ENCODE assay signal across 17 mouse cellular contexts in genomic region chr12:55926276-55926973, GRCm38 (mm10).
A peak's percentile ranks its signal among the peaks of the same experiment; 100 is the strongest.
DNase-seq lines count a peak whose midpoint lies in the region; ATAC-seq and TF ChIP-seq lines count a peak whose summit lies in the region.
"Had no signal": no experiment of that assay in that cellular context is flagged by ENCODE, and none has a peak within 500 bp of the region (broad histone marks: within the 10 kb centered on the region; RNA-seq: fewer than 3 reads in every experiment).

No protein-coding gene starts in this region.

- ATAC-seq in hindbrain, postnatal 0 days: no peak
- no peak for ATAC-seq in hindbrain, embryonic 16.5 days
- ATAC-seq in forebrain, embryonic 14.5 days: peak; percentile 72
- no peak for ATAC-seq in midbrain, postnatal 0 days (ENCODE audit: low FRiP score)
- ATAC-seq: intestine, embryonic 15.5 days had no signal

- peak; percentile 31 for DNase-seq in hindbrain, postnatal 0 days (ENCODE audit: low spot score)
- DNase-seq in brain, embryonic 14.5 days (ENCODE audit: low read depth): peak; percentile 80
- peak; percentile 73 for DNase-seq in forebrain, embryonic 14.5 days (ENCODE audit: low spot score)
- DNase-seq in midbrain, postnatal 0 days (ENCODE audit: low spot score): peak; percentile 21
- no peak for DNase-seq in thymus, adult 18-20 months
- no peak for DNase-seq in heart, adult 8-10 months (ENCODE audit: low spot score)
- DNase-seq: adrenal gland, adult 8-10 months; cerebellum, adult 8-10 months; heart, adult 2 months; thymus, postnatal 4 days had no signal

- no peaks in the 10 kb centered on the region for H3K9me3 ChIP-seq in hindbrain, postnatal 0 days (ENCODE audit: low read length)
- no peaks in the 10 kb centered on the region for H3K9me3 ChIP-seq in hindbrain, embryonic 16.5 days (ENCODE audit: control insufficient read depth, low read length)
- no peaks in the 10 kb centered on the region for H3K9me3 ChIP-seq in forebrain, embryonic 14.5 days (replicated peaks; ENCODE audit: control insufficient read depth, low read length)
- H3K9me3 ChIP-seq in midbrain, postnatal 0 days (ENCODE audit: low read length): no peaks in the 10 kb centered on the region
- H3K9me3 ChIP-seq: G1E; intestine, embryonic 15.5 days; kidney, embryonic 15.5 days; limb, embryonic 13.5 days; liver, embryonic 15.5 days had no signal

- H3K27ac ChIP-seq in hindbrain, postnatal 0 days: no peak overlapping the region
- no peak overlapping the region for H3K27ac ChIP-seq in hindbrain, embryonic 16.5 days (ENCODE audit: low read depth, low read length)
- H3K27ac ChIP-seq in forebrain, embryonic 14.5 days (ENCODE audit: low read depth, low read length): no peak overlapping the region
- no peak overlapping the region for H3K27ac ChIP-seq in midbrain, postnatal 0 days (ENCODE audit: low read depth, low read length)
- H3K27ac ChIP-seq: heart, adult 2 months; intestine, embryonic 15.5 days; kidney, embryonic 15.5 days; limb, embryonic 13.5 days; liver, embryonic 15.5 days; stomach, postnatal 0 days had no signal

- H3K4me1 ChIP-seq in hindbrain, postnatal 0 days (ENCODE audit: insufficient read depth, low read length): no peaks in the 10 kb centered on the region
- H3K4me1 ChIP-seq in hindbrain, embryonic 16.5 days (ENCODE audit: control insufficient read depth, insufficient read depth, low read depth, low read length): no peaks in the 10 kb centered on the region
- H3K4me1 ChIP-seq in forebrain, embryonic 14.5 days (ENCODE audit: control insufficient read depth, insufficient read depth, low read length): peaks cover 15% of the 10 kb centered on the region; the same call in 1 of the 2 replicates
- no peaks in the 10 kb centered on the region for H3K4me1 ChIP-seq in midbrain, postnatal 0 days (ENCODE audit: insufficient read depth, low read length)
- H3K4me1 ChIP-seq: intestine, embryonic 15.5 days; kidney, embryonic 15.5 days; limb, embryonic 13.5 days; liver, embryonic 15.5 days had no signal

- H3K36me3 ChIP-seq in hindbrain, postnatal 0 days (ENCODE audit: insufficient read depth, low read length): no peaks in the 10 kb centered on the region
- H3K36me3 ChIP-seq in hindbrain, embryonic 16.5 days (ENCODE audit: control insufficient read depth, insufficient read depth, low read length): no peaks in the 10 kb centered on the region
- H3K36me3 ChIP-seq in forebrain, embryonic 14.5 days (ENCODE audit: control insufficient read depth, insufficient read depth, low read length): no peaks in the 10 kb centered on the region
- no peaks in the 10 kb centered on the region for H3K36me3 ChIP-seq in midbrain, postnatal 0 days (ENCODE audit: insufficient read depth, low read length)
- H3K36me3 ChIP-seq: G1E; intestine, embryonic 15.5 days; kidney, embryonic 15.5 days; limb, embryonic 13.5 days; liver, embryonic 15.5 days had no signal

- H3K27me3 ChIP-seq in hindbrain, postnatal 0 days (ENCODE audit: insufficient read depth, low read length): no peaks in the 10 kb centered on the region
- H3K27me3 ChIP-seq in hindbrain, embryonic 16.5 days (replicated peaks; ENCODE audit: control insufficient read depth, insufficient read depth, low read length): peaks cover 5% of the 10 kb centered on the region
- no peaks in the 10 kb centered on the region for H3K27me3 ChIP-seq in forebrain, embryonic 14.5 days (replicated peaks; ENCODE audit: control insufficient read depth, insufficient read depth, low read length)
- H3K27me3 ChIP-seq in midbrain, postnatal 0 days (ENCODE audit: insufficient read depth, low read length): peaks cover 5% of the 10 kb centered on the region; the same call in 1 of the 2 replicates
- H3K27me3 ChIP-seq: intestine, embryonic 15.5 days; kidney, embryonic 15.5 days; limb, embryonic 13.5 days; liver, embryonic 15.5 days had no signal

- no peak overlapping the region for H3K4me2 ChIP-seq in hindbrain, postnatal 0 days (ENCODE audit: low read depth, low read length)
- no peak overlapping the region for H3K4me2 ChIP-seq in hindbrain, embryonic 16.5 days (ENCODE audit: low read length)
- no peak overlapping the region for H3K4me2 ChIP-seq in forebrain, embryonic 14.5 days (ENCODE audit: low read length)
- no peak overlapping the region for H3K4me2 ChIP-seq in midbrain, postnatal 0 days (ENCODE audit: low read depth, low read length, poor library complexity, severe bottlenecking)
- H3K4me2 ChIP-seq: intestine, embryonic 15.5 days; kidney, embryonic 15.5 days; limb, embryonic 13.5 days; liver, embryonic 15.5 days had no signal

- H3K9ac ChIP-seq in hindbrain, postnatal 0 days (replicated peaks; ENCODE audit: low read length): no peak overlapping the region
- H3K9ac ChIP-seq in hindbrain, embryonic 16.5 days (ENCODE audit: low read depth, low read length): no peak overlapping the region
- no peak overlapping the region for H3K9ac ChIP-seq in forebrain, embryonic 14.5 days (ENCODE audit: low read length)
- no peak overlapping the region for H3K9ac ChIP-seq in midbrain, postnatal 0 days (replicated peaks; ENCODE audit: low read length, poor library complexity, severe bottlenecking)
- H3K9ac ChIP-seq: intestine, embryonic 15.5 days; kidney, embryonic 15.5 days; limb, embryonic 13.5 days; liver, embryonic 15.5 days had no signal

- TF ChIP-seq POLR2A in brain, embryonic 14.5 days (IDR thresholded peaks at IDR 0.05; ENCODE audit: borderline replicate concordance, extremely low read depth, insufficient read depth, insufficient read length, poor library complexity, severe bottlenecking): no peak

- no peak for TF ChIP-seq CTCF in hindbrain, postnatal 0 days (IDR thresholded peaks at IDR 0.05; ENCODE audit: low read depth)
- TF ChIP-seq CTCF in brain, embryonic 14.5 days (IDR thresholded peaks at IDR 0.05; ENCODE audit: borderline replicate concordance, extremely low read depth, insufficient read depth, insufficient read length): no peak
- no peak for TF ChIP-seq CTCF in midbrain, postnatal 0 days (IDR thresholded peaks at IDR 0.05)

- no peak overlapping the region for H3K4me3 ChIP-seq in hindbrain, postnatal 0 days (ENCODE audit: low read length)
- H3K4me3 ChIP-seq in hindbrain, embryonic 16.5 days (ENCODE audit: low read length): no peak overlapping the region
- no peak overlapping the region for H3K4me3 ChIP-seq in forebrain, embryonic 14.5 days (ENCODE audit: low read depth, low read length)
- no peak overlapping the region for H3K4me3 ChIP-seq in midbrain, postnatal 0 days (ENCODE audit: low read depth, low read length)
- H3K4me3 ChIP-seq: heart, adult 2 months; intestine, embryonic 15.5 days; kidney, embryonic 15.5 days; limb, embryonic 13.5 days; liver, embryonic 15.5 days had no signal

- WGBS in hindbrain, postnatal 0 days: 40% methylated on average over 2 of the region's 2 CpGs
- WGBS in hindbrain, embryonic 16.5 days: 44% methylated on average over 2 of the region's 2 CpGs
- 10% methylated on average over 2 of the region's 2 CpGs for WGBS in forebrain, embryonic 14.5 days
- 50% methylated on average over 2 of the region's 2 CpGs for WGBS in midbrain, postnatal 0 days

Comparison
In these comparisons a context has a peak if more than half of its experiments do, and no peak if none do; other contexts are left out.
1. DNase-seq: peak in hindbrain, postnatal 0 days (single experiment), brain, embryonic 14.5 days (single experiment), forebrain, embryonic 14.5 days (single experiment) and midbrain, postnatal 0 days (single experiment); none in thymus, adult 18-20 months (0 of 2) and heart, adult 8-10 months (single experiment).